Mouse (Mus musculus): ENCODE results near the gene Hoxa5.

- TF ChIP-seq GATA1 (IDR thresholded peaks at IDR 0.05; ENCODE audit: borderline replicate concordance, low read length) (no peak), FLI1 (IDR thresholded peaks at IDR 0.05; ENCODE audit: low read length) (no peak)
These were observed 29.2 kb downstream of the Hoxa5 start for GRCm38 (mm10) chr6:52174968-52175751.

All from megakaryocyte, embryonic 14.5 days (primary cell).